ENCODE assay signal across 8 mouse cellular contexts in genomic region chr5:4918376-4918775, GRCm38 (mm10).
DNase-seq lines count a peak whose midpoint lies in the region; ATAC-seq and TF ChIP-seq lines count a peak whose summit lies in the region.

No protein-coding gene starts in this region.

- ATAC-seq in Patski = peak; percentile 63
- peak; percentile 60 for ATAC-seq in frontal cortex, adult (ENCODE audit: low TSS enrichment)
- peak; percentile 80; the same call in 1 of the 2 replicates for ATAC-seq in lung, embryonic 14.5 days (ENCODE audit: insufficient read depth)

- H3K9ac ChIP-seq in heart, adult 2 months (ENCODE audit: low read depth, low read length) = no peak overlapping the region
- H3K9ac ChIP-seq in lung, embryonic 14.5 days = no peak overlapping the region

- TF ChIP-seq EP300 in heart, adult 2 months (IDR thresholded peaks at IDR 0.05; ENCODE audit: insufficient read depth, low read depth, low read length) = 0 out of 2 replicates have a peak, but pooled peaks have one; percentile 19

- 10% methylated on average over 6 of the region's 6 CpGs for WGBS in heart, adult 2 months
- WGBS in heart, embryonic 10.5 days = 15% methylated on average over 6 of the region's 6 CpGs
- 4% methylated on average over 6 of the region's 6 CpGs for WGBS in lung, embryonic 14.5 days

- CTCF ChIA-PET in Patski (lab: Charles Lee) = interaction anchor here (0.8 to 6.6 kb wide), 22 partner anchors 9 to 724 kb away, joined by 3 to 64 read pairs (median 4); partner anchors contain the start of gene Fzd1

- no peak overlapping the region for H3K4me3 ChIP-seq in heart, adult 2 months
- H3K4me3 ChIP-seq in heart, embryonic 10.5 days = no peak overlapping the region
- H3K4me3 ChIP-seq in lung, embryonic 14.5 days (ENCODE audit: low read depth, low read length) = no peak overlapping the region

- TF ChIP-seq CTCF in heart, adult 2 months (IDR thresholded peaks at IDR 0.05) = peak; percentile 98
- TF ChIP-seq CTCF in Patski (IDR thresholded peaks at IDR 0.05) = peak; percentile 95
- peak; percentile 94 for TF ChIP-seq CTCF in lung, embryonic 14.5 days (IDR thresholded peaks at IDR 0.05; ENCODE audit: low read depth)

- DNase-seq in heart, adult 2 months = peak; percentile 36 to 44
- no peak for DNase-seq in heart, embryonic 10.5 days (ENCODE audit: low spot score)
- DNase-seq in Patski (ENCODE audit: low read depth, low spot score) = peak; percentile 44
- peak; percentile 69 for DNase-seq in cerebellum, adult 9-10 months
- peak; percentile 81 for DNase-seq in kidney, postnatal 10 days
- DNase-seq in lung, embryonic 14.5 days = peak; percentile 91
- DNase-seq in retina, postnatal 1 day = peak; percentile 69

- intact Hi-C loops in heart, adult 2 months (cut with DNase I) = loop anchor here (10.0 kb wide), 1 partner anchor 164 kb away; the partner anchor contains the start of gene Fzd1

- no peak overlapping the region for H3K4me2 ChIP-seq in lung, embryonic 14.5 days

- H3K4me1 ChIP-seq in heart, adult 2 months (ENCODE audit: control insufficient read depth, insufficient read depth, low read length) = no peaks in the 10 kb centered on the region
- no peaks in the 10 kb centered on the region for H3K4me1 ChIP-seq in heart, embryonic 10.5 days
- H3K4me1 ChIP-seq in lung, embryonic 14.5 days (ENCODE audit: insufficient read depth) = no peaks in the 10 kb centered on the region

- no peaks in the 10 kb centered on the region for H3K27me3 ChIP-seq in heart, adult 2 months (ENCODE audit: control insufficient read depth, insufficient read depth, low read length)
- no peaks in the 10 kb centered on the region for H3K27me3 ChIP-seq in heart, embryonic 10.5 days (ENCODE audit: insufficient read depth, poor library complexity, severe bottlenecking)
- H3K27me3 ChIP-seq in Patski = no peaks in the 10 kb centered on the region
- no peaks in the 10 kb centered on the region for H3K27me3 ChIP-seq in lung, embryonic 14.5 days (ENCODE audit: insufficient read depth, low read length)

- in situ Hi-C loops in Patski (cut with MboI; ENCODE audit: low pct_unique_long_range_greater_than_20kb) = loop anchor here (5.0 to 25.0 kb wide), 6 partner anchors 156 to 1006 kb away; partner anchors contain the start of gene Cyp51

- POLR2A ChIA-PET in Patski (lab: Charles Lee) = interaction anchor here (1.5 kb wide), 1 partner anchor 162 kb away, joined by 4 read pairs; no protein-coding TSS in a partner anchor

- H3K79me2 ChIP-seq in heart, adult 2 months (replicated peaks; ENCODE audit: control insufficient read depth, insufficient read depth, low read length) = no peaks in the 10 kb centered on the region

- no peaks in the 10 kb centered on the region for H3K9me3 ChIP-seq in heart, embryonic 10.5 days
- no peaks in the 10 kb centered on the region for H3K9me3 ChIP-seq in lung, embryonic 14.5 days (ENCODE audit: low read depth, low read length)

- TF ChIP-seq POLR2A in heart, adult 2 months (IDR thresholded peaks at IDR 0.05; ENCODE audit: insufficient read depth, low read depth, low read length) = no peak

- H3K27ac ChIP-seq in heart, adult 2 months = no peak overlapping the region
- no peak overlapping the region for H3K27ac ChIP-seq in heart, embryonic 10.5 days
- H3K27ac ChIP-seq in lung, embryonic 14.5 days (ENCODE audit: low read depth) = no peak overlapping the region

- no peaks in the 10 kb centered on the region for H3K36me3 ChIP-seq in heart, adult 2 months (ENCODE audit: control insufficient read depth, insufficient read depth, low read length)
- no peaks in the 10 kb centered on the region for H3K36me3 ChIP-seq in heart, embryonic 10.5 days
- no peaks in the 10 kb centered on the region for H3K36me3 ChIP-seq in lung, embryonic 14.5 days (ENCODE audit: insufficient read depth)
